Mouse (Mus musculus) MEL (cell line): Measurements from ENCODE around the gene Fus. TPM values are rescaled to one million over a fixed set of nuclear protein-coding genes. Genes with fewer than 3 reads are reported as not detected.

Source experiments
- DNase-seq: peaks from one replicate; pipeline ENCODE4 v3.0.0; 2011; ENCODE audit warnings: low read depth, low spot score
- H3K27ac ChIP-seq: 2 replicates; pipeline ENCODE4 v1.5.1; 2012; ENCODE audit warnings: low read depth, mild to moderate bottlenecking, control low read depth, low read length, moderate library complexity; ENCODE audit not compliant: control insufficient read depth
- H3K27me3 ChIP-seq, 2 experiments: fragments of 150-350 bp in 1 of 2; sonication (generic) in 1 of 2; 2 replicates each; pipeline ENCODE4 v1.6.1; 2012; ENCODE audit warnings: low read length in 2 of 2, mild to moderate bottlenecking in 2 of 2, improper control_type of control experiment in 1 of 2, moderate library complexity in 1 of 2; ENCODE audit not compliant: insufficient read depth in 2 of 2, control insufficient read depth in 1 of 2
- H3K36me3 ChIP-seq, 2 experiments: 2 replicates each; pipeline ENCODE4 v1.6.1; 2012 to 2014; ENCODE audit warnings: low read length in 2 of 2, improper control_type of control experiment in 1 of 2, inconsistent platforms in 1 of 2, mild to moderate bottlenecking in 1 of 2; ENCODE audit not compliant: insufficient read depth in 2 of 2, control insufficient read depth in 1 of 2
- H3K4me1 ChIP-seq, 2 experiments: fragments of 150-350 bp in 1 of 2; sonication (generic) in 1 of 2; 2 replicates each; pipeline ENCODE4 v1.6.1; 2012; ENCODE audit warnings: low read length in 2 of 2, improper control_type of control experiment in 1 of 2, mild to moderate bottlenecking in 1 of 2; ENCODE audit not compliant: insufficient read depth in 2 of 2, control insufficient read depth in 1 of 2
- H3K4me3 ChIP-seq, 2 experiments: fragments of 150-350 bp in 1 of 2; sonication (generic) in 1 of 2; 2 replicates each; pipeline ENCODE4 v1.5.1; 2012; ENCODE audit warnings: low read depth in 2 of 2, low read length in 2 of 2, mild to moderate bottlenecking in 2 of 2, moderate library complexity in 2 of 2, control low read depth in 1 of 2, improper control_type of control experiment in 1 of 2; ENCODE audit not compliant: control insufficient read depth in 1 of 2, insufficient read depth in 1 of 2
- H3K79me2 ChIP-seq: 2 replicates; pipeline ENCODE4 v1.6.1; 2012; ENCODE audit warnings: mild to moderate bottlenecking, low read length, moderate library complexity; ENCODE audit not compliant: control insufficient read depth, poor library complexity, insufficient read depth
- H3K9ac ChIP-seq: 2 replicates; pipeline ENCODE4 v1.6.1; 2012; ENCODE audit warnings: low read depth, mild to moderate bottlenecking, control low read depth, low read length, moderate library complexity; ENCODE audit not compliant: control insufficient read depth, poor library complexity, severe bottlenecking
- H3K9me3 ChIP-seq: fragments of 150-350 bp; sonication (generic); replicated peaks from 2 replicates; pipeline ENCODE4 v1.6.1; 2012; ENCODE audit warnings: mild to moderate bottlenecking, low read length, improper control_type of control experiment, moderate library complexity; ENCODE audit not compliant: insufficient read depth
- BHLHE40 ChIP-seq: IDR thresholded peaks from 2 replicates; pipeline ENCODE4 v1.6.1; 2012; ENCODE audit warnings: low read depth, mild to moderate bottlenecking, inconsistent platforms, low read length, improper control_type of control experiment, borderline replicate concordance
- CHD1 ChIP-seq: IDR thresholded peaks from 2 replicates; pipeline ENCODE4 v1.6.1; 2012; ENCODE audit warnings: low read depth, mild to moderate bottlenecking, inconsistent platforms, low read length, improper control_type of control experiment
- CHD2 ChIP-seq: IDR thresholded peaks from 2 replicates; pipeline ENCODE4 v1.6.1; 2011; ENCODE audit warnings: low read length, improper control_type of control experiment
- CTCF ChIP-seq, 3 experiments: IDR thresholded peaks in 2 of 3; conservative IDR thresholded peaks in 1 of 3; 2 replicates each; pipeline ENCODE4 v1.5.1; 2011 to 2012; ENCODE audit warnings: low read length in 3 of 3, low read depth in 2 of 3, mild to moderate bottlenecking in 2 of 3, improper control_type of control experiment in 1 of 3, inconsistent platforms in 1 of 3, mixed read lengths in 1 of 3, moderate library complexity in 1 of 3; ENCODE audit not compliant: control insufficient read depth in 1 of 3, insufficient read depth in 1 of 3, poor library complexity in 1 of 3, severe bottlenecking in 1 of 3
- E2F4 ChIP-seq: IDR thresholded peaks from 2 replicates; pipeline ENCODE4 v1.6.1; 2011; ENCODE audit warnings: low read depth, low read length, improper control_type of control experiment, borderline replicate concordance
- EP300 ChIP-seq, 2 experiments: IDR thresholded peaks; 2 replicates each; pipeline ENCODE4 v1.6.1; 2011; ENCODE audit warnings: improper control_type of control experiment in 2 of 2, low read length in 2 of 2, low read depth in 1 of 2, mild to moderate bottlenecking in 1 of 2
- GATA1 ChIP-seq: IDR thresholded peaks from 2 replicates; pipeline ENCODE4 v1.6.1; 2011; ENCODE audit warnings: low read depth, low read length, improper control_type of control experiment
- JUND ChIP-seq: IDR thresholded peaks from 2 replicates; pipeline ENCODE4 v1.6.1; 2011; ENCODE audit warnings: low read depth, mild to moderate bottlenecking, improper control_type of control experiment, low read length
- MAFK ChIP-seq: IDR thresholded peaks from 2 replicates; pipeline ENCODE4 v1.6.1; 2011; ENCODE audit warnings: low read depth, mild to moderate bottlenecking, low read length, improper control_type of control experiment, borderline replicate concordance
- MAZ ChIP-seq: IDR thresholded peaks from 2 replicates; pipeline ENCODE4 v1.6.1; 2012; ENCODE audit warnings: low read depth, mild to moderate bottlenecking, inconsistent platforms, low read length, improper control_type of control experiment
- MXI1 ChIP-seq: IDR thresholded peaks from 2 replicates; pipeline ENCODE4 v1.6.1; 2011; ENCODE audit warnings: mild to moderate bottlenecking, low read depth, low read length, improper control_type of control experiment
- POLR2A ChIP-seq, 2 experiments: IDR thresholded peaks; 2 replicates each; pipeline ENCODE4 v1.6.1; 2011 to 2012; ENCODE audit warnings: low read length in 2 of 2, mild to moderate bottlenecking in 2 of 2, control low read depth in 1 of 2, improper control_type of control experiment in 1 of 2, low read depth in 1 of 2, moderate library complexity in 1 of 2; ENCODE audit not compliant: control insufficient read depth in 1 of 2, insufficient read depth in 1 of 2, poor library complexity in 1 of 2
- POLR2AphosphoS2 ChIP-seq: IDR thresholded peaks from 2 replicates; pipeline ENCODE4 v1.6.1; 2011; ENCODE audit warnings: low read length, improper control_type of control experiment
- POLR2AphosphoS5 ChIP-seq: IDR thresholded peaks from 2 replicates; pipeline ENCODE4 v1.6.1; 2012; ENCODE audit warnings: low read depth, borderline replicate concordance, mild to moderate bottlenecking, inconsistent platforms, low read length, moderate library complexity, mixed read lengths
- RAD21 ChIP-seq: IDR thresholded peaks from 2 replicates; pipeline ENCODE4 v1.6.1; 2011; ENCODE audit warnings: mild to moderate bottlenecking, low read depth, low read length, improper control_type of control experiment
- RCOR1 ChIP-seq: IDR thresholded peaks from 2 replicates; pipeline ENCODE4 v1.6.1; 2012; ENCODE audit warnings: low read depth, mild to moderate bottlenecking, inconsistent platforms, low read length, improper control_type of control experiment
- SMC3 ChIP-seq: IDR thresholded peaks from 2 replicates; pipeline ENCODE4 v1.6.1; 2011; ENCODE audit warnings: low read depth, low read length, improper control_type of control experiment
- TCF12 ChIP-seq: IDR thresholded peaks from 2 replicates; pipeline ENCODE4 v1.6.1; 2014; ENCODE audit warnings: low read depth, mild to moderate bottlenecking, inconsistent platforms, low read length, improper control_type of control experiment, moderate library complexity
- USF1 ChIP-seq: IDR thresholded peaks from 2 replicates; pipeline ENCODE4 v1.6.1; 2014; ENCODE audit warnings: low read depth, mild to moderate bottlenecking, inconsistent platforms, low read length, improper control_type of control experiment, moderate library complexity
- USF2 ChIP-seq, 2 experiments: IDR thresholded peaks; 2 replicates each; pipeline ENCODE4 v1.6.1; 2011 to 2012; ENCODE audit warnings: improper control_type of control experiment in 2 of 2, low read length in 2 of 2, borderline replicate concordance in 1 of 2, inconsistent platforms in 1 of 2, low read depth in 1 of 2, mild to moderate bottlenecking in 1 of 2; ENCODE audit not compliant: insufficient read depth in 1 of 2
- ZC3H11A ChIP-seq: IDR thresholded peaks from 2 replicates; pipeline ENCODE4 v1.6.1; 2012; ENCODE audit warnings: low read depth, mild to moderate bottlenecking, inconsistent platforms, low read length, improper control_type of control experiment
- ZMIZ1 ChIP-seq: IDR thresholded peaks from 2 replicates; pipeline ENCODE4 v1.6.1; 2012; ENCODE audit warnings: low read depth, mild to moderate bottlenecking, inconsistent platforms, low read length, improper control_type of control experiment, moderate library complexity
- ZNF384 ChIP-seq: IDR thresholded peaks from 2 replicates; pipeline ENCODE4 v1.6.1; 2012; ENCODE audit warnings: low read depth, mild to moderate bottlenecking, inconsistent platforms, low read length, improper control_type of control experiment
- polyA plus RNA-seq, 2 experiments: library from polyadenylated mRNA; stranded (reverse) in 1 of 2; unstranded in 1 of 2; fragments of >175 nt in 1 of 2; fragments of >200 nt in 1 of 2; gene quantifications; 2 replicates each; pipeline versions ENCODE4 v1.2.1 to v1.2.4; 2012; ENCODE audit warnings: low replicate concordance in 2 of 2, low read depth in 1 of 2; ENCODE audit not compliant: insufficient read length in 2 of 2, insufficient read depth in 1 of 2, missing spikeins in 1 of 2
- total RNA-seq: library from RNA; depleted of rRNA; stranded (reverse); fragments of 300-350 nt; gene quantifications from 2 replicates; pipeline ENCODE4 v1.2.3, GENCODE M21; 2012

Fus gene
- total and polyA plus RNA-seq, 3 experiments = 49.7 to 848 (median 346) TPM

GRCm38 (mm10) chr7:127919290-127919689, 48.0 kb upstream of the Fus start:
- no peak overlapping the region for H3K9ac ChIP-seq
- no peak overlapping the region for H3K27ac ChIP-seq
- H3K4me3 ChIP-seq = no peak overlapping the region
- H3K36me3 ChIP-seq = peaks cover 2 to 13% of the 10 kb centered on the region in 2 experiments; a peak in 3 of 4 replicates
- H3K4me1 ChIP-seq = peaks cover 0 to 11% of the 10 kb centered on the region in 2 experiments; a peak in 2 of 4 replicates
- peak; percentile 54 for DNase-seq
- H3K79me2 ChIP-seq = no peaks in the 10 kb centered on the region
- H3K9me3 ChIP-seq = no peaks in the 10 kb centered on the region
- no peaks in the 10 kb centered on the region for H3K27me3 ChIP-seq
- TF ChIP-seq GATA1 (peak; percentile 58), RAD21 (peak; percentile 15), CTCF (IDR thresholded peaks at IDR 0.05 in 2 of 3, conservative IDR thresholded peaks at IDR 0.05 in 1 of 3; ENCODE audit: control insufficient read depth in 1 of 3, insufficient read depth in 1 of 3, low read depth in 2 of 3, low read length in 3 of 3, poor library complexity in 1 of 3, severe bottlenecking in 1 of 3) (peak; percentile 50 to 69 (median 56); a peak in 5 of 6 replicates), MAFK (no peak)

- peak; percentile 59 for DNase-seq
- no peaks in the 10 kb centered on the region for H3K9me3 ChIP-seq
- H3K9ac ChIP-seq = no peak overlapping the region
- no peak overlapping the region for H3K27ac ChIP-seq
- no peaks in the 10 kb centered on the region for H3K27me3 ChIP-seq
- no peak overlapping the region for H3K4me3 ChIP-seq
- H3K4me1 ChIP-seq = peaks cover 0 to 11% of the 10 kb centered on the region in 2 experiments; a peak in 2 of 4 replicates
- peaks cover 2 to 13% of the 10 kb centered on the region in 2 experiments for H3K36me3 ChIP-seq
- no peaks in the 10 kb centered on the region for H3K79me2 ChIP-seq
- TF ChIP-seq SMC3 (peak; percentile 38), CTCF (IDR thresholded peaks at IDR 0.05 in 2 of 3, conservative IDR thresholded peaks at IDR 0.05 in 1 of 3; ENCODE audit: control insufficient read depth in 1 of 3, insufficient read depth in 1 of 3, low read depth in 2 of 3, low read length in 3 of 3, poor library complexity in 1 of 3, severe bottlenecking in 1 of 3) (peak; percentile 53 to 71 (median 62)), RAD21 (peak; percentile 12), ZMIZ1 (no peak)
Observed at GRCm38 (mm10) chr7:127921516-127921915, 45.7 kb upstream of the Fus start.

- H3K27ac ChIP-seq = peak overlapping the region; percentile 52
- TF ChIP-seq POLR2A (IDR thresholded peaks at IDR 0.05; ENCODE audit: control insufficient read depth in 1 of 2, insufficient read depth in 1 of 2, low read depth in 1 of 2, low read length in 2 of 2, poor library complexity in 1 of 2) = no peak
- no peak for TF ChIP-seq MAFK
- TF ChIP-seq BHLHE40 = no peak
- TF ChIP-seq TCF12 = no peak
- no peak for TF ChIP-seq MXI1
- TF ChIP-seq ZNF384 = no peak
- no peak for TF ChIP-seq POLR2AphosphoS5
- no peak for TF ChIP-seq USF2 (IDR thresholded peaks at IDR 0.05; ENCODE audit: borderline replicate concordance in 1 of 2, insufficient read depth in 1 of 2, low read depth in 1 of 2, low read length in 2 of 2)
- no peak for TF ChIP-seq MAZ
- TF ChIP-seq RCOR1 = no peak
- TF ChIP-seq E2F4 = no peak
- no peak for TF ChIP-seq JUND
- TF ChIP-seq USF1 = no peak
- no peak for TF ChIP-seq ZC3H11A
- no peak for TF ChIP-seq CHD2
- TF ChIP-seq POLR2AphosphoS2 = no peak
- no peak for TF ChIP-seq GATA1
- no peak for TF ChIP-seq EP300 (IDR thresholded peaks at IDR 0.05; ENCODE audit: low read depth in 1 of 2, low read length in 2 of 2)
- no peak for TF ChIP-seq CHD1
- TF ChIP-seq, all 39 proteins: peak for 0
- peaks cover 2 to 13% of the 10 kb centered on the region in 2 experiments for H3K36me3 ChIP-seq
- no peak overlapping the region for H3K9ac ChIP-seq
- no peaks in the 10 kb centered on the region for H3K27me3 ChIP-seq
- H3K4me1 ChIP-seq = peaks cover 0 to 11% of the 10 kb centered on the region in 2 experiments; a peak in 2 of 4 replicates
- DNase-seq = peak; percentile 68
- no peaks in the 10 kb centered on the region for H3K9me3 ChIP-seq
- H3K4me3 ChIP-seq = no peak overlapping the region
- no peaks in the 10 kb centered on the region for H3K79me2 ChIP-seq
Observed at GRCm38 (mm10) chr7:127922451-127923275, 44.6 kb upstream of the Fus start.
